Mouse (Mus musculus): ENCODE measurements around the gene Ttll7.

- no peak for TF ChIP-seq POLR2A (IDR thresholded peaks at IDR 0.05; ENCODE audit: extremely low read depth, insufficient read depth, low read length)
- no peak for TF ChIP-seq CTCF (IDR thresholded peaks at IDR 0.05; ENCODE audit: low read depth, low read length)
These were observed 142.7 kb downstream of the Ttll7 start for GRCm38 (mm10) chr3:146994670-146995415.
